Mouse (Mus musculus) stomach, postnatal 0 days (tissue): Measurements from ENCODE around the gene Tacr2.

Source experiments
- CTCF ChIP-seq: IDR thresholded peaks from 2 replicates; pipeline ENCODE4 v1.5.1; 2016; ENCODE audit warnings: antibody characterized with exemption, low read depth, mild to moderate bottlenecking, moderate library complexity
- EP300 ChIP-seq: optimal IDR thresholded peaks from 2 replicates; pipeline ENCODE3; 2016; ENCODE audit warnings: antibody characterized with exemption

DNA sequence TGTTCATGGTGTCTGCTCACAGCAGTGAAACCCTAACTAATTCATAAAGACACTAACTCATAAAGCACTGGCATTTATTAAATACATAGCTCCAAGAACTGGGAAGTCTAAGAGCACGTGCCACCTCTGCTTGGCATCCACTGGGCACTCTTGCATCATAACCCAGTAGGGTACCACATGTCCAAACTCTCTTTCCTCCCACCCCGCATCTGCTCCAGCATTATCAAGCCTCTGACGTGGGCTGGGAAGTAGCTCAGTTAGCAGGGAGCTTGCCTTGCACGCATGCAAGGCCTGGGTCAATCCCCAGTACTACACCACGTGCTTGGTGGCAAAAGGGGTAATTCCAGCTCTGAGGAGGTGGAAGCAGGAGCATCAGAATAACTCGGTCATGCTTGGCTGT, 16.1 kb upstream of the Tacr2 start:
- no peak for TF ChIP-seq CTCF
- no peak for TF ChIP-seq EP300
